Mouse (Mus musculus): ENCODE measurements at regions not wholly inside any gene's neighbourhood (a gene's known extent, or its start where the extent isn't known, plus 50 kb on each side); places are given as distances from the start of the nearest gene placed in this dataset.
"Not testable (repeated sequence)": the region's sequence is repeated elsewhere in the genome, so short reads cannot be mapped to it uniquely, and the experiment has no call there.

GRCm38 (mm10) chr7:137522450-137522849, 85.0 kb downstream of the Glrx3 start:
- DNase-seq (ENCODE audit: low spot score): no peak

- no peak for DNase-seq (ENCODE audit: low spot score)
Measured at GRCm38 (mm10) chr7:137533476-137533875, 96.1 kb downstream of the Glrx3 start.

- DNase-seq (ENCODE audit: low spot score): peak; percentile 78
Measured at GRCm38 (mm10) chr7:137549991-137550390, 112.6 kb downstream of the Glrx3 start.

DNA sequence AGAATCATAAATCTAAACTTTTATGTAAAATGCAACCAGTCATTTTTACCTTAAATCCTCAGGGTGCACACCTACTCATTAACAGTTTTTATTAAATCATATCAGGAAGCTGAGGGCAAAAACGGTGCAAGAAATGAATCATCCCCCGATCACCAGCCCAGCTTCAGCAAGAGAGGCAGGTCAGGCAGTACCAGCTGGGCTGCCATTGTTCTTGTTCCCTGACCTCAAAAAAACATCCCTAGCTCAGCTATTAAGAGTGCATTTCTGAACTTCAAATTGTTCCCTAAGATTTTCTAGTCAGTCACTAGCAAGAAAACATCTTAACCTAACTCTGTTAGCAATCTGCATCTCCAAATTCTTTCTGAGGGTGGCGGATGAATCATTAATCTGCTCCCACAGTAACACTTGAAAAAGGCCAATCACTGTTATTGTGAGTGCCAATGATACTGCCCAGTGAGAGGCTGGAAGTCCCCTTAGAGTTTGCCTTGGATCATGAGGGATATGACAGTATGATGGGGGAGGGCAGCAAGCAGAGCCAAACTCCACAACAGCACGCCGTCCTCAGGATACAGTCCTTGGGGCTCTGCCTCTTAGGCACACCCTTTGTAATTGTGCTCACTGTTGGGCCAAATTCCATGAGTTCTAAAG, 115.3 kb downstream of the Glrx3 start:
- DNase-seq (ENCODE audit: low spot score): no peak

- DNase-seq (ENCODE audit: low spot score): no peak
Measured at GRCm38 (mm10) chr7:137555481-137555880, 118.1 kb downstream of the Glrx3 start.

DNA sequence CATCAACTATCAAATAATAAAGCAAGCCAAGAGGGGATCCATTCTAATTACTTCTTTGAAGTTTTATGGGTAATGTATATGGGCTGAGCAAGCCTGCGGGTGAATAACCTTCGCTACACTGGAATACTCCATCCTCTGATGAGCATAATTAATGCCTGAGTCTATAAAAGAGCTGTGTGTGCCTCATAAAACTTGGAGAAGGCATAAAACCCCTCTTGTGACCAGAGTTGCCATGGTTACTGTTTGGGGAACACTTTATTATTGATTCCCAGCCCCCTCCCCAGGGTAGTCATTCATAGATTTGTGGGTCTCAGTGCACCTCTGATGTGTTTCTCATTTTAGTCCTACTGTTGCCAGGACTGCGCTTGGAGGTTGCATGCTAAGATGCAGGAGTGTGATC, 120.0 kb downstream of the Glrx3 start:
- no peak for DNase-seq (ENCODE audit: low spot score)

GRCm38 (mm10) chr7:137558871-137559270, 121.5 kb downstream of the Glrx3 start:
- DNase-seq (ENCODE audit: low spot score): no peak

DNA sequence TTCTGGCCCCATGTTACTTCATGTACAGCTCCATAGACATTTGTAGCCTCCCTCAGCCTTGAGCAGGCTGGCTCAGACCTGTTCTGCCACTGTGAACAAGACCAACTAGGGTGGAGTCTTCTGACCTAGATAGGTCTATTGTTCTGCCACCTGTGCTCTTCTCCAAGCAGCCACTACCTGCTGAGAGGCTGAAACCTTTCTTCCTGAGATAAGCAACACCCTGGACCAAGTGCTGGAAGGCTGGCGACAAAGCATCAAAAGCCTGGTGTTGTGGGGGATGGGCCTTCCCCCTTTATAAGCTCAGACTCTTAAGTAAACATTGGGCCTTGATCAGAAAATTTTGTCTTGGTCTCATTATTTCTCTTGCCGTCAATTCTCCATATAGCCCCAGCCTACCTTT, 132.8 kb downstream of the Glrx3 start:
- DNase-seq (ENCODE audit: low spot score): no peak

DNA sequence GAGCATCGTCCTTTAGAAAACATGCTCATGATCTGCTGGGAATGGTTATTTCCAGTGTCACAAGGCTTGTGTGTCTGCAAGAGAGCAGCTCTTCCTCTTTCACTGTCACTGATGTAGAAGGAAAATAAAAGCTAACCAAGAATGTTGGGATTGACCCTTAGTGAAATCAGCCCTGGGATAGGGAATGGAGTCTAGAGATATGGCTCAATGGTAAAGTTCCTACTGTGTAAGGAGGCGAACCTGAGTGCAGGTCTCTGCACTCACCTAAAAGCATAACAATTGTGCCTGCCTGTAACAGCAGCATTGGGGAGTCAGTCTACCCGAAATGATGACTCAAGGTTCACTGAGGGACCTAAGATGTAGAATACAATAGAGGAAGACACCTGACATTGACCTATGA, 138.1 kb downstream of the Glrx3 start:
- DNase-seq (ENCODE audit: low spot score): no peak

DNA sequence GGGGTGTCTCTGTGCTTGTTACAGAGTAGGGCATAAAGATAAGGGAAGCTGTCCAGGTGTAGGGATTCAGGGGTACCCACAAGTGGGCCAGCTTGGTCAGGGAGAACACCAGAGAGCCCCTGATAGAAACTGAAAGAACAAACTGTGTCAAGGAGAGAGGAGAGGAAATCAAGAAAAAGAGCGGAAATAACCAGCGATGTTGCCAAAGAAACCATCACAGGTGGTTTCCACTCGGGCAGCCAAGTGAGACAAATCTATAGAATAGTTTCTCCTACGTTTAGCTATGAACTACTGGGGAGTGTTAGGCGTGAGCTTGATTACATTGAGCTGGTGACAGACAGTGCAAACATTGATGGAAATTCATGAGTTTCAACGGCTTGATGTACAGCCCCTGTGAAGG, 138.8 kb downstream of the Glrx3 start:
- no peak for DNase-seq (ENCODE audit: low spot score)

- no peak for DNase-seq (ENCODE audit: low spot score)
Measured at GRCm38 (mm10) chr7:137583556-137583955, 146.1 kb downstream of the Glrx3 start.

DNA sequence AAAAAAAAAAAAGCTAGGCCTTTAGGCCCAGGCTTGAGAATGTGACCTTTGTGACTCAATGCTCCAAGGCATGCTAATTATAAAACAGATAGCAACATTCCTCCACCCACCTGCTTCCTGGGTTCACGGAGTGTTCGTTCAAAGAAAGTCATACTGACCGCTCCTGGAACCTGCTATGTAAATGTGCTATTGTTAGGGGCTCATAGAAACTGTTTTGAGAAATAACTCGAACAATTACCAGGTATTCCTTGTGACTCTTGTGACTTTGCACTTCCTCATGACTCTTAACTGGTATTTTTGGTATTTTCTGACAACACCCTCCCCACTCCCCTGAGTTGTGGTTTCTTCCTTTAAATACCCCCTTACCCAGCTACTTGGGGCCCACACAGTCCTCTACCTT, 147.5 kb downstream of the Glrx3 start:
- not testable (repeated sequence) for DNase-seq (ENCODE audit: low spot score)

DNA sequence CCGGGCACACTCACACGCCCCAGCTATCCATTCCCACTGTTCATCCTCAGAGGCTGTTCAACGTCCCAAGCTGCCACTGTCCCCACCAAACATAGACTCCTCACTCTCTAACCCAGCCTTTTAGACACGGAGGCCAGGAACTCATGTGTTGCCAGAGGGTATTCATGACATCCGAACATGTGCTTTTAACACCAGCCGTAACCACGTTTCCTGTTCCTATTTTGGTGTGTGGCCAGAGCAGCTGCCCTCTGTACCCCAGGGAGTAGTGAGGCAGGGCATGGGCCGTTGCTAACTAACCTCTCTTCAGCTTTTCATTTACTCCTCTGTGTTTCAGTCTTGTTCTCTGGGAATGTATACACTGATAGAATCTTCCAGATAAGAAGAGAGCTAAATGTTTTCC, 156.2 kb downstream of the Glrx3 start:
- DNase-seq (ENCODE audit: low spot score): peak; percentile 13

GRCm38 (mm10) chr7:137595567-137595966, 158.2 kb downstream of the Glrx3 start:
- no peak for DNase-seq (ENCODE audit: low spot score)

DNA sequence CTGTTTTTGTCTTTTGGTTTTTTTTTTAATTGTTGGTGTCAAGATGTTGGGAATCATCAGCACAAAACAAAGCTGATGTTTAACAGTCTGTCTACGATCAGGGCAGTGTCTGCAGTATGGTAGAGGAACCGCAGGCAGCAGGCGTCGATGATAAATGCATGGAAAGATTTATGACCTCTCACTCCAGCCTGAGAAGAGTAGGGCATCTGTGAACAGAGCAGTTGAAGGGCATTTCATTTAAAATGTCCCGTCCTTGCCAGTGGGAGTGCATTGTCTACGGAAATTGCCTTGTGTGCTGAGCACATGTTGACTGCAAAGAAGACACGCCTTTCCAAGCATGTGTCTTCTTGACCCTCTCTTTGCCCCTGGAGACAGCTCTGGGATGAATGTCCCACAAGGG, 158.7 kb downstream of the Glrx3 start:
- DNase-seq (ENCODE audit: low spot score): peak; percentile 29

DNA sequence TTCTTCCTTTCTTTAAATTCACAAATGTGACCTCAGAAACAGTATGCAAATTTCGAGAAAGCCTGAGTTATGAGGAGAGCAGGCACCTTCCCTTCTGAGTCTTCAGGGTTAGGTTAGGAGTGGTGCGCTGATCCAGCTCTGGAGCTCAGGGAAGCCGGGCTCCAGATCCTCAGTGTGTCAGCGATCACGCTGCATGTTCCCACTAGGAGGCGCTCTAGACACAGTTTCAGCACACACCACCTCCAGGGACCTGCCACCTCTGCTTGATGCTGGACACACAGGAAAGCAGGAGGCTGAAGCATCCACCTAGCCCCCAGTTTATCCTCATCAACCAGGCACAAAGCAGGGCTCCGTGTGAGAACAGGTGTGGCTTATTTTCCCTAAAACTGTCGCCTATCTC, 165.6 kb downstream of the Glrx3 start:
- DNase-seq (ENCODE audit: low spot score): peak; percentile 88

GRCm38 (mm10) chr7:137609752-137610151, 172.3 kb downstream of the Glrx3 start:
- DNase-seq (ENCODE audit: low spot score): no peak

DNA sequence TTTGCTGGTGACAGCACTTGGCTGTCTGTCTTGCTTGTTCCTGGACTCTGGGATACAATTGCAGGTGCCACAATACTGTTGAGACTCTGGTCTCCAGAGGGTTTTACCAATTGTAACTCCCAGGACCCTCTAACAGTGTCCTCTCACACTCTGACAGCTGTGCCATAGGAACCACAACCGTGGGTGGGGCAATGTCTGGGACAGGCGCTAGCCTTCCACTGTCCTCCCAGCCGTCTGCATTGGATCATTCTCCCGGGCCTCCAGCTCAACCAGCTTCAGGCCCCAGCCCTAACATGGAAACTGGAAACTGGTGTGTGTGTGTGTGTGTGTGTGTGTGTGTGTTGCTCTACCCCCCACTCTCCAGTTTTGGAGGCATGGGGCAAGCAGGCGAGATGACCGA, 173.9 kb downstream of the Glrx3 start:
- DNase-seq (ENCODE audit: low spot score): no peak

DNA sequence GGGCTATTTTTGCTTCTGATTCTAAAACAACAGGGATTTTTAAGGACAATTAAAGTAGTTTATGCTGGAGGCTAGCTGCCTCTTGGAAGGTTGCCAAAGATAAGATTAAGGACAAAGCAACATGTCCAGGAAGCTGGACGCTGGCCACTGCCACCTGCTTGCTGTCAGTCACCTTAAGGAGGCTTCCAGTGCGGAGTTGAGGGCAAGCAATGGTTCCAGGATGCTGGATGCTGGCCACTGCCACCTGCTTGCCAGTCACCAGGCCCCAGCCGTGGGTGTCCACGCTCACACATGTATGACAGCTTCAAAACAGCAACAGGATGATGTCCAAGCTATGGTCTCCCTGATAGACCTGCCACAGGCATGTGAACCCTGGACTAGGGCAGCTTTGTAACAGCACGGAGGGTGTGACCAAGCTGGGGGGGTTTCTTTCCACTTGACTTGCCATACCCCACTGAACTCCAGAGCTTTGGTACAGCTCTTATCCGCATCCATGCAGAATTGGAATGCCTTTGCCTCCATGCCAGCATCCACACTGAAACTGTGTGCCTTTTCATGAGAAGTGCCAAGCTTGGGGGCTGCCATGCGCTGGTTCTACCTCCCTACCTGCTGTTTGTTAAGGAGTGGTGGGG, 174.6 kb downstream of the Glrx3 start:
- DNase-seq (ENCODE audit: low spot score): no peak

GRCm38 (mm10) chr7:137618406-137619133, 181.2 kb downstream of the Glrx3 start:
- DNase-seq (ENCODE audit: low spot score): no peak

- peak; percentile 66 for DNase-seq (ENCODE audit: low spot score)
Measured at GRCm38 (mm10) chr7:137619286-137619789, 181.9 kb downstream of the Glrx3 start.

DNA sequence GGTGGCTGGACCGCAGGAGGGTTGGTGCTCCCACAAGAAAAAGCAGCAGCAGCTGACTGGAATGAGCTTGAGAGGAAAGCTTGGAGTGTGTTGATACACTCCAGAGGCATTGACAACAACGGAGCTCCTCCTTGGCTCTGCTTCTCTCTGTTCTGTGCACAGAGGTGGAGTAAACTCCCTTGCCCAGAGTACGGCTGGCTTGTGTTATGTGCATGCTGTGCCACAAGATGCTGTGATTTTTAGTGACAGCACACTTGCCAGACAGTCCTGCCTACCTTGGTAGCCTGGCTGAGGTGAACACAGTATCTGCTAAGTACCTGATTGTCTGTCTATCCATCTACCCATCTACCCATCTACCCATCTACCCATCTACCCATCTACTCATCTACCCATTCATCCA, 190.9 kb downstream of the Glrx3 start:
- DNase-seq (ENCODE audit: low spot score): no peak

- no peak for DNase-seq (ENCODE audit: low spot score)
Measured at GRCm38 (mm10) chr7:137629540-137629939, 192.1 kb downstream of the Glrx3 start.
